Mouse (Mus musculus) heart, embryonic 13.5 days (tissue): ENCODE results near the gene Acr. TPM values are rescaled to one million over a fixed set of nuclear protein-coding genes. Genes with fewer than 3 reads are reported as not detected.
A peak's percentile ranks its signal among the peaks of the same experiment; 100 is the strongest.

ENCODE experiments used
- ATAC-seq: fragments of 200-750 bp; cut with Nextera tagmentation; 2 replicates; pipeline ENCODE4 v1.8.0; 2017; ENCODE audit warnings: moderate TSS enrichment; ENCODE audit not compliant: insufficient number of reproducible peaks, low FRiP score, low TSS enrichment; ENCODE audit errors: extremely low read depth
- H3K27ac ChIP-seq: fragments of 300-500 bp; sonication (generic); replicated peaks from 2 replicates; pipeline ENCODE4 v1.5.1; 2015; ENCODE audit warnings: moderate library complexity, mild to moderate bottlenecking, inconsistent platforms
- H3K27me3 ChIP-seq: fragments of 300-500 bp; sonication (generic); replicated peaks from 2 replicates; pipeline ENCODE4 v1.6.1; 2015; ENCODE audit warnings: mild to moderate bottlenecking, inconsistent platforms
- H3K36me3 ChIP-seq: fragments of 300-500 bp; sonication (generic); 2 replicates; pipeline ENCODE4 v1.6.1; 2015; ENCODE audit warnings: mild to moderate bottlenecking, inconsistent platforms
- H3K4me1 ChIP-seq: fragments of 300-500 bp; sonication (generic); 2 replicates; pipeline ENCODE4 v1.6.1; 2015; ENCODE audit warnings: inconsistent platforms
- H3K4me2 ChIP-seq: fragments of 300-500 bp; sonication (generic); 2 replicates; pipeline ENCODE4 v1.6.1; 2015; ENCODE audit warnings: inconsistent platforms, mild to moderate bottlenecking, moderate library complexity
- H3K4me3 ChIP-seq: fragments of 300-500 bp; sonication (generic); 2 replicates; pipeline ENCODE4 v1.5.1; 2015; ENCODE audit warnings: moderate library complexity, mild to moderate bottlenecking, inconsistent platforms
- H3K9ac ChIP-seq: fragments of 300-500 bp; sonication (generic); 2 replicates; pipeline ENCODE4 v1.6.1; 2015; ENCODE audit warnings: inconsistent platforms, mild to moderate bottlenecking, moderate library complexity
- H3K9me3 ChIP-seq: fragments of 300-500 bp; sonication (generic); 2 replicates; pipeline ENCODE4 v1.6.1; 2016; ENCODE audit warnings: inconsistent platforms
- WGBS: fragments of 180-500 bp; shearing (Covaris S2); methylation state at CpG from one replicate; pipeline ENCODE4 v1.1.7; 2015; ENCODE audit warnings: mixed read lengths; 5-methylcytosine and 5-hydroxymethylcytosine counted together
- polyA plus RNA-seq: library from polyadenylated mRNA; unstranded; fragments of >200 nt; fragmentation: Nextera tagmentation; extraction: Ambion mirVana; gene quantifications from 2 replicates; pipeline ENCODE4 v1.2.1, GENCODE M21; 2015

Gene Acr
- polyA plus RNA-seq, 1 experiment from 2014 or later, result 0.33 TPM

DNA sequence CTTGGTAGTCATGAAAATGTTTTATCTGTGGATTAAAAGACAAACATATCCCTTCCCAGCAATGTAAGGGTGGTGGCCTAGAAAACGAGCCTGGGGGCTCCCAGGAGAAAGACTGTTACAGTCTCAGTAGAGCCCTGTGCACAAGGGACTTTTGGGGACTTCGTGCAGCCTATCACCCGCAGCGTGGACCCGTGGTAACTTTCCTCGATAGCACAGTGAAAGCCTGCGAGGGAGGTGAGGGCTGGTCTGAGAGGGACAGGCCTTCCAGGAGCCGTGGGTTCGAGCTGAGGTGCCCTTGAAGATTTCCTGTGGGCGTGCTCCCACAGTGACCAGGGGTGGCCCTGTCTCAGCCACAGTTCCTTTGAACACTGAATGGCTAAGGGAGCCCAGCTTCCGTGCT, 17.5 kb downstream of the Acr start:
- no peak overlapping the region for H3K4me3 ChIP-seq
- H3K9me3 ChIP-seq, result no peaks in the 10 kb centered on the region
- no peaks in the 10 kb centered on the region for H3K27me3 ChIP-seq
- no peak overlapping the region for H3K4me2 ChIP-seq
- 85% methylated on average over 11 of the region's 11 CpGs for WGBS
- H3K9ac ChIP-seq, result no peak overlapping the region
- peaks cover 29% of the 10 kb centered on the region for H3K36me3 ChIP-seq
- H3K27ac ChIP-seq, result no peak overlapping the region
- H3K4me1 ChIP-seq, result peaks cover under 1% of the 10 kb centered on the region; the same call in 1 of the 2 replicates
- ATAC-seq, result no peak

DNA sequence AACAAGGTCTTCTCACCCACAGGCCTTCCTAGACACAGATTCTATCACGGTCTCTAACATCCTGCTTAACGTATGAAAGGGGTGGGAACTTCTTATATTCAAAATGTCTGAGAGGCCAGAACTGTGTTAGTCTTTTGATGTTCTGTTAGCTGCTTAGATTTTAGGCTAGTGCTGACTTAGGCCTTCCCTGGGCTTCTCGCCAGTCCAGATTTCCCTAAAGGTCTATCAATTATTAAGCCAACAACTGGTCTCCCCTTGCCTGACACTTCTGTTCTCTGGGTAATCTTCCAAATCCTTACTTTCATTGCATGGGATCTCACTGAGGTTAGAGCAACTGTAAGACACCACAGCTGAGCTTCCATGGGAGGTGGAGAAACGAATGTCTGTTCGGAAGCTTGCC, 21.0 kb downstream of the Acr start:
- Histone ChIP-seq H3K9me3 (no peaks in the 10 kb centered on the region), H3K27me3 (no peaks in the 10 kb centered on the region), H3K27ac (no peak overlapping the region), H3K4me2 (no peak overlapping the region), H3K4me3 (no peak overlapping the region), H3K4me1 (peaks cover 10% of the 10 kb centered on the region), H3K36me3 (peaks cover 19% of the 10 kb centered on the region), H3K9ac (no peak overlapping the region)
- WGBS, result 77% methylated on average over 5 of the region's 5 CpGs
- ATAC-seq, result no peak

DNA sequence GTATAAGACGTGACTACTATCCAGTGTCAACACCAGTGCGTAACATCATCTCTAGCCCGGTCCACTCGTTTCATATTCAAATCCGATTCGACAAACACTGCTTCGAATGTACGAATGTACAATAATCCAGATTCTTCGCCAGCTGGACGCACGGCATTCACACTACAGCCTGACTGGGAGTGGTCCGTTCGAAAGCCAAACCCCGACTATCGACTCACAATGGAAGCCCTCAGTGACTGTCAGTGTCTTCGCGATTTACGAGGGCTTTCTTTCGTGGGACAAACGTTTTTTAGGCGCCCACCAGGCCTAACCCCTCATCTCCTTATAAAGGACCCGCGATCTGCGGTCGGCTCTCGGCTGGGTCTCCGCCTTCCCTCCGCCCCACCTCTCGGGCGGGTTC, 23.2 kb downstream of the Acr start:
- ATAC-seq, result no peak
- WGBS, result 4% methylated on average over 30 of the region's 30 CpGs
- H3K9ac ChIP-seq, result peak overlapping the region; percentile 91
- peaks cover 10% of the 10 kb centered on the region for H3K4me1 ChIP-seq
- H3K36me3 ChIP-seq, result peaks cover 16% of the 10 kb centered on the region
- H3K4me3 ChIP-seq, result peak overlapping the region; percentile 91
- no peak overlapping the region for H3K27ac ChIP-seq
- H3K27me3 ChIP-seq, result no peaks in the 10 kb centered on the region
- no peaks in the 10 kb centered on the region for H3K9me3 ChIP-seq
- H3K4me2 ChIP-seq, result peak overlapping the region; percentile 91

DNA sequence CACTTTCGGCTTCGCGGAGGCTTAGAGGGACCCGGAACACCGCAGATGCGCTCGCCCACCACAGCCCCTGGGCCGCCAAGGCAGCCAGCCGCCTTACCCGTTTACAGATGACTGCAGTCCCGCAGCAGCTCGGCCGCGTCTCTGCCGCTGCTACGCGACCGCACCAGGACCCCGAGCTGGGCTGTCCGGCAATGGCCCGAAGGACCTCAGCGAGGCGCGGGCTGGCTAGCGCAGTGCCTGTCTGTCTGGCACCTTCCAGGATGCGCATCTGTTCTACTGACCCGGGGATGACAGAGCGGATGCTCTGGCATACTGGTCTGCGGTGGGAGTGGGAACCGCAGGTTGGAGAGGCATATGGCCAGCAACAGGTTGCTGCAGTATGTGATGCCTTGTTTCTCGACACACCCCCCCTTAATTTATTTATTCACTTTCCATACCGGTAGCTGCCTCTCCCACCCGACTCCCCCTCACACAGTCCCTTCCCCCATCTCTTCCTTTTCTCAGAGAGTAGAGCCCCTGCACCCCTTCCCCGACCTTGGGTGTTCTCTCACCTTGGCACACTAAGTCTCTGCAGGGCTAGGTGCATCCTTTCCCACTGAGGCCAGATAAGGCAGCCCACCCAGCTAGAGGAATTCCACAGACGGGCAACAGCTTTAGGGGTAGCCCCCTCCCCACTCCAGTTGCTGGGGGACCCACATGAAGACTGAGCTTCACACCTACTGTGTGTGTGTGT, 23.8 kb downstream of the Acr start, which contains the start of gene Rabl2:
Gene Rabl2, minus strand, starts transcription at position 201 of the 733 bp plus-strand sequence.
- peak; percentile 87; the same call in 1 of the 2 replicates for ATAC-seq
- Histone ChIP-seq H3K27me3 (no peaks in the 10 kb centered on the region), H3K9ac (peak within 1 kb of the TSS; percentile 91), H3K4me3 (peak within 1 kb of the TSS; percentile 91), H3K4me1 (peaks cover 10% of the 10 kb centered on the region), H3K9me3 (no peaks in the 10 kb centered on the region), H3K36me3 (peaks cover 11% of the 10 kb centered on the region), H3K4me2 (peak within 1 kb of the TSS; percentile 91), H3K27ac (no peak within 1 kb of the TSS)
- WGBS, result under 1% methylated on average over 35 of the region's 35 CpGs

DNA sequence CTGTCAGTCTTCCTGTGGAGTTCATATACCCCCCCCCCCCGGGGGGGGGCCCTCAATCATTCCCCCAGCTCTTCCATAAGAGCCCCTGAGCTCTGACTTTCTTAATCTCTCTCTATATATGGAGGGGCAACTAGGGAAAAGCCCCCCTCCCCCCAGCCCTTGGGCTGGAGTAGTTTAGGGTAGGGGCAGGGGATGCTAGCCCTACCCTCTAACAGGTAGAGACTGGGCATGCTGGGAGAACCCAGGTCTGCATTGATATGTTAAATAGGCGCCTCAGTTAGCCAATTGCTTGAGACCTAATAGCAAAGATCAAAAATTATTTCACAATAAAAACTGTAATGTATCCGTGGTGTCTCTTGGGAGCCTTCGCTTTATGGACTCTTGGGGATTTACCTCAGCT, 24.4 kb downstream of the Acr start:
- H3K27me3 ChIP-seq, result no peaks in the 10 kb centered on the region
- H3K4me1 ChIP-seq, result peaks cover 10% of the 10 kb centered on the region
- no peak for ATAC-seq
- WGBS, result 45% methylated on average over 4 of the region's 4 CpGs
- peaks cover 4% of the 10 kb centered on the region for H3K36me3 ChIP-seq
- H3K4me3 ChIP-seq, result peak overlapping the region; percentile 91
- H3K4me2 ChIP-seq, result peak overlapping the region; percentile 91
- H3K9ac ChIP-seq, result peak overlapping the region; percentile 91; the same call in 1 of the 2 replicates
- H3K27ac ChIP-seq, result no peak overlapping the region
- H3K9me3 ChIP-seq, result no peaks in the 10 kb centered on the region

DNA sequence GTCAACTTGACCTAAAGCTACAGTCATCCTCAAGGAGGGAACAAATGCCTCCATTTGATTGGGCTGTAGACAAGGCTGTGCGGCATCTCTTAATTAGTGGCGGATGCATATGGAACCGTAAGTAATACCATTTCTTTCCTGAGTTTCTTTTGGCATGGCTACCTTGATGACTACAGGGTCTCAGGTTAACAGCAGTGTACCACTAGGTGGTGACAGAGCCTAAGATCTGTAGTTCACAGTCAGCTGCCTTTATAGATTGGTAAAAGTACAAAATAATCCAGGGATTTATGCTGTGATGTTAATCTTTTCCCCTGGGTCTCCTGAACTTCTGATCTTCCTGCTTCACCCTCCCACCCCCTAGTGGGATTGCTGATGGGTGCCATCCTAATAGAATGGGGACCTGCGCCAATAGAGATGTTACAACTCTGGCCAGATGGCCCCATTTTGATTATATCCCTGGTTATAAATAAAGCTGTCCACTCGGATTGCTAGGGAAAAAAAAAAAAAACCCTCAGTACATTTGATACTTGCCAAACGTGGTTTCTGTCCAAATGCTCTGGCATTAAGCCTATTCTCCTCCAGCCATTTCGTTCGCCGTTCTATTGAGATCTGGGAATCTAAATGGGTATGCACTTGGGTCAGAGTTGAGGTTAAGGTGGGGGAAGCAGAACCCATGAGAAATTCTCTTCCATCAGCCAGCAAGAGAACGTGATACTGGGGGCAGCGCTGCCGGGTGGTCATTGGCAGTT, 37.9 kb downstream of the Acr start:
- no peak overlapping the region for H3K27ac ChIP-seq
- no peaks in the 10 kb centered on the region for H3K36me3 ChIP-seq
- no peak overlapping the region for H3K9ac ChIP-seq
- H3K4me3 ChIP-seq, result no peak overlapping the region
- no peak overlapping the region for H3K4me2 ChIP-seq
- H3K4me1 ChIP-seq, result no peaks in the 10 kb centered on the region
- ATAC-seq, result no peak
- 68% methylated on average over 12 of the region's 12 CpGs for WGBS
- no peaks in the 10 kb centered on the region for H3K9me3 ChIP-seq
- H3K27me3 ChIP-seq, result no peaks in the 10 kb centered on the region

DNA sequence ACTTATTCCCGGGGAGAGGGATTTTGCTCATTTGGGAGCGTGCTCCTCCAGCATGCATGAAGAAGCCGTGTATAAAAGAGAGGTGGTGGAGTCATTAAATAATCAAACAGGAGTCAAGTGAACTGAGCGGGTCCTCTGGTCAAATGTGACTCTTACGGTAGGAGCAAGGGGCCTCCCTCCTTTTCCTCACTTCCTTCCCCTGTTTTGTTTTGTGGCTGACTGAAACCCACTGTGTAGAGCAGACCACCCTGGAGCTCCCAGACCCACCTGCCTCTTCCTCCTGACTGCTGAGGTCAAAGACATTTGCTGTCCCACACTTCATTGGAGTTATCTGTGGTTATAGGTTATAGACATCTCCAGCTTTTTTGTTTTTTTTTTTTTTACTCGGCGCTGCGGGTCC, 39.4 kb downstream of the Acr start:
- Histone ChIP-seq H3K27me3 (no peaks in the 10 kb centered on the region), H3K4me3 (no peak overlapping the region), H3K9ac (no peak overlapping the region), H3K4me1 (no peaks in the 10 kb centered on the region), H3K9me3 (0 out of 2 replicates have a peak, but pooled peaks cover 5% of the 10 kb centered on the region), H3K4me2 (no peak overlapping the region), H3K36me3 (no peaks in the 10 kb centered on the region), H3K27ac (no peak overlapping the region)
- 78% methylated on average over 8 of the region's 8 CpGs for WGBS
- no peak for ATAC-seq

DNA sequence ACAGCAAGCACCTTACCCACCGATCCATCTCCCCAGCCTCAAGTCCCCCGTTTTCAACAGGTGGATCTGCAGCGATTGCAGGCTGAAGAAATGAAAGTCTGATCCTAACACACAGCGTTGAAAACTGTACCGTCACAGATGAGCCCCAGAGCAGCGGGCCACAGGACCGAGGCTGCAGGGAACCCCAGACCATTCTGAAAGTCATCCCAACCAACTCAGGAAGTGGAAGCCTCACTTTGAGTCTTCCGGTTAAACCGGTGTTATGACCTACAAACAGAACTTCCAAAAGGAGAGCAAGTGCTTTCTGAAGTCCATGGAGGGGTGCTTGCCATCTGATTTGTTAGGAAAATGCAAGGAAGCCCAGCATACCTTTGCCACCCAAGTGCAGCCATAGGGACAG, 39.8 kb downstream of the Acr start:
- no peak overlapping the region for H3K9ac ChIP-seq
- WGBS, result 68% methylated on average over 9 of the region's 9 CpGs
- H3K4me2 ChIP-seq, result no peak overlapping the region
- H3K4me1 ChIP-seq, result no peaks in the 10 kb centered on the region
- ATAC-seq, result no peak
- no peak overlapping the region for H3K4me3 ChIP-seq
- 0 out of 2 replicates have a peak, but pooled peaks cover 5% of the 10 kb centered on the region for H3K9me3 ChIP-seq
- no peaks in the 10 kb centered on the region for H3K27me3 ChIP-seq
- H3K27ac ChIP-seq, result no peak overlapping the region
- no peaks in the 10 kb centered on the region for H3K36me3 ChIP-seq

DNA sequence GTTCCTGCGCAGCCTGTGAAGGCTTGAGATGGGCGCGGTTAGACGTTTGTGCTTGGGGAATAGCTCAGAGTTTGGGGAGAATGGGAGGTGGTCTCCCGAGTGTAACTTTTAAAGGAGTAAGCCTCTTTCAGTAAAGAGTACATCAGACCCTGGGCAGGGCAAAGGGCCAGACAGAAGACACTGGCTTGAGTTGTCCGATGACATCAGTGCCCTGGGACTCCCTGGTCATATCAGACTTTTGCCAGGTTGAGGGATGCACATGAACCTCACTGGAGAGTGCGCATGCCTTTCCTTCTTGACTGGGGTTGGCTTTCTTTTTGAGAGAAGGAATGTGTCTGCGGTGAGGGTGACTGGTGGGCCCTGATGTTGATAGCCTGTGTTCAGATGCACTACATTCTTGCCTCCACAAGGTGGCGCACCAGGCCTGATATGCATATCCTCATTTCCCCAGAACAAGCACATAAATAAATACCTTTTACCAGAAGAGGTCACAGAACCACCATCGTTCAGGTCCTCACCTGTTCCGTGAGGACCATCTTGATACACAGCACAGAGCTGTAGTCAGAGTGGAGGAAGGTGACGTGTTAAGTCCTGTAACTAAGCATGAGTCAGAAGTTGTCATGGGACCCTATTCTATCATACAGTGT, 54.3 kb downstream of the Acr start:
- H3K27me3 ChIP-seq, result no peaks in the 10 kb centered on the region
- no peaks in the 10 kb centered on the region for H3K36me3 ChIP-seq
- H3K4me3 ChIP-seq, result no peak overlapping the region
- H3K9ac ChIP-seq, result no peak overlapping the region
- peaks cover 3% of the 10 kb centered on the region for H3K4me1 ChIP-seq
- no peak overlapping the region for H3K27ac ChIP-seq
- no peak overlapping the region for H3K4me2 ChIP-seq
- WGBS, result 74% methylated on average over 12 of the region's 12 CpGs
- no peaks in the 10 kb centered on the region for H3K9me3 ChIP-seq
- no peak for ATAC-seq

DNA sequence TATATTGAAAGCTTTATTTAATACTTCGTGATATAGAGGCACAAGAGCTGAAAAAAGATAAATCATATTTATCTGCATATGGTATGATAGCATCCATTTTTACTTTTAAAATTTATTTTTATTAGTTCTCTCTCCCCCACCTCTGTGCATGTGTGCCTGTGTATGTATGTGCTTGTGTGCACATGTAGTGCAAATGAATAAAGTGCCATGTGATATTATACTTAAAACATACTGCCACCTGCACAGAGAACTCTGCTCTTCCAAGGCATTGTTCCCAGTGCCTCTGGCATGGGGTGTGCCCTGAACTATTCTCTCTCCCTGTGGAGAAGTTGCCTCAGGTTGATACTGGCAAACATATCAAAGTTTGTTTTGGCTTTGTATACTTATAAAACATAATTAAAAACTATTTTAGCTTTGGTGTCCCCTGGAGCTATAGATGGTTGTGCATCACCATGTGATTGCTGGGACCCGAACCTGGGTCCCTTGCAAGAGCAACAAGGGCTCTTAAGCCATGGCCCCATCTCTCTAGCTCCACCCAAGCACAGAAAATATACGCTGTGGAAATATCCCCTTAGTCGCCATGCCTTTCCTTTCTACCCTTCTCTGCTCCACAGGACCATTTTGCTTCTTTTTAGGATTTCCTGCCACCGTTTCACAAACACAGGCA, 55.0 kb downstream of the Acr start:
- no peaks in the 10 kb centered on the region for H3K27me3 ChIP-seq
- H3K4me3 ChIP-seq, result no peak overlapping the region
- WGBS, result 48% methylated on average over 5 of the region's 5 CpGs
- no peak overlapping the region for H3K27ac ChIP-seq
- no peak for ATAC-seq
- no peaks in the 10 kb centered on the region for H3K9me3 ChIP-seq
- H3K4me1 ChIP-seq, result peaks cover 3% of the 10 kb centered on the region
- no peaks in the 10 kb centered on the region for H3K36me3 ChIP-seq
- H3K4me2 ChIP-seq, result no peak overlapping the region
- H3K9ac ChIP-seq, result no peak overlapping the region

DNA sequence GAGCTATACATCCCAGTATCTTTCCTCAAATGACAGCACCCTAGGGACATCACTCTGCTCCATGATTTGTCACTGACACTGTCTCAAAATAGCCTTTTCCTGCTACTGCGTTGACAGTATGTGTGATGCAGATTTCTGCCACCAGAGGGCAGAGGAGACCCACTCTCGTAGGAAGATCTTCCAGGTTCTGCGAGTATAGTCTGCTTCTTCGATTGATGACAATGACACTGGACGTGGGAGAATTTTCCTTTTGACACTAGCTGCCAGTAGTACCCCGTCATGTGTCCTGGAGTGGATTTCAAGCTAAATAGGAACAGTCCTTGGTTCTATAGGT, 55.5 kb downstream of the Acr start:
- Histone ChIP-seq H3K9me3 (no peaks in the 10 kb centered on the region), H3K4me2 (no peak overlapping the region), H3K4me1 (peaks cover 3% of the 10 kb centered on the region), H3K9ac (no peak overlapping the region), H3K36me3 (no peaks in the 10 kb centered on the region), H3K27me3 (no peaks in the 10 kb centered on the region), H3K27ac (no peak overlapping the region), H3K4me3 (no peak overlapping the region)
- WGBS, result 10% methylated on average over 6 of the region's 6 CpGs
- ATAC-seq, result no peak
